Mouse (Mus musculus) liver, embryonic 15.5 days (tissue): ENCODE measurements around the gene Trappc1. TPM values are rescaled to one million over a fixed set of nuclear protein-coding genes. Genes with fewer than 3 reads are reported as not detected.
A peak's percentile ranks its signal among the peaks of the same experiment; 100 is the strongest.
"Not testable (repeated sequence)": the region's sequence is repeated elsewhere in the genome, so short reads cannot be mapped to it uniquely, and the experiment has no call there.

Source experiments
- ATAC-seq: fragments of 200-750 bp; cut with Nextera tagmentation; 2 replicates; pipeline ENCODE4 v1.8.0; 2017; ENCODE audit warnings: moderate number of reproducible peaks, mild to moderate bottlenecking, moderate library complexity; ENCODE audit not compliant: insufficient read depth
- H3K27ac ChIP-seq: fragments of 300-500 bp; sonication (generic); replicated peaks from 2 replicates; pipeline ENCODE4 v1.5.1; 2015; ENCODE audit warnings: mild to moderate bottlenecking, inconsistent platforms
- H3K27me3 ChIP-seq: fragments of 300-500 bp; sonication (generic); 2 replicates; pipeline ENCODE4 v1.6.1; 2015; ENCODE audit warnings: mild to moderate bottlenecking, inconsistent platforms
- H3K36me3 ChIP-seq: fragments of 300-500 bp; sonication (generic); replicated peaks from 2 replicates; pipeline ENCODE4 v1.6.1; 2015; ENCODE audit warnings: moderate library complexity, mild to moderate bottlenecking, inconsistent platforms
- H3K4me1 ChIP-seq: fragments of 300-500 bp; sonication (generic); replicated peaks from 2 replicates; pipeline ENCODE4 v1.6.1; 2015; ENCODE audit warnings: inconsistent platforms
- H3K4me2 ChIP-seq: fragments of 300-500 bp; sonication (generic); 2 replicates; pipeline ENCODE4 v1.6.1; 2015; ENCODE audit warnings: moderate library complexity, mild to moderate bottlenecking, inconsistent platforms
- H3K4me3 ChIP-seq: fragments of 300-500 bp; sonication (generic); replicated peaks from 2 replicates; pipeline ENCODE4 v1.5.1; 2015; ENCODE audit warnings: mild to moderate bottlenecking, inconsistent platforms
- H3K9ac ChIP-seq: fragments of 300-500 bp; sonication (generic); 2 replicates; pipeline ENCODE4 v1.6.1; 2015; ENCODE audit warnings: moderate library complexity, mild to moderate bottlenecking, inconsistent platforms
- H3K9me3 ChIP-seq: fragments of 300-500 bp; sonication (generic); replicated peaks from 2 replicates; pipeline ENCODE4 v1.6.1; 2016; ENCODE audit warnings: inconsistent platforms
- WGBS: fragments of 180-500 bp; shearing (Covaris S2); methylation state at CpG from one replicate; pipeline ENCODE4 v1.1.7; 2015; ENCODE audit warnings: mixed read lengths; ENCODE audit not compliant: insufficient replicate concordance; 5-methylcytosine and 5-hydroxymethylcytosine counted together
- polyA plus RNA-seq: library from polyadenylated mRNA; unstranded; fragments of >200 nt; fragmentation: Nextera tagmentation; extraction: Ambion mirVana; gene quantifications from 2 replicates; pipeline ENCODE4 v1.2.1, GENCODE M21; 2015

Gene Trappc1
- polyA plus RNA-seq, 1 experiment from 2014 or later, result 77.7 TPM

DNA sequence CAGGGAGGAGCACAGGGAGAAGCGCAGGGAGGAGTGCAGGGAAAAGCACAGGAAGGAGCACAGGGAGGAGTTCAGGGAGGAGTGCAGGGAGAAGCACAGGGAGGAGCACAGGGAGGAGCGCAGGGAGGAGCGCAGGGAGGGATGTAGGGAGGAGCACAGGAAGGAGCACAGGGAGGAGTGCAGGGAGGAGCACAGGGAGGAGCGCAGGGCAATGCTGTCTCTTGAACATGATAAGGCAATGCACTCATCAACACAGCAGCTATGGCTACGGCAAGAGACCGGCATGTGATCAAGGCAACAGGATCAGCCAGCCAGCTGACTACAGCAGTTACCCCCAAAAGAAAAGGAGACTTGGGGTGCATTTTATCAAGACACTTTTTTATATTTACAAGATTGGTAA lies 7.4 kb upstream of the Trappc1 start:
- 86% methylated on average over 6 of the region's 6 CpGs for WGBS
- no peak overlapping the region for H3K9ac ChIP-seq
- peaks cover 58% of the 10 kb centered on the region for H3K36me3 ChIP-seq
- no peak overlapping the region for H3K4me2 ChIP-seq
- no peak overlapping the region for H3K4me3 ChIP-seq
- 0 out of 2 replicates have a peak, but pooled peaks cover 3% of the 10 kb centered on the region for H3K4me1 ChIP-seq
- no peaks in the 10 kb centered on the region for H3K9me3 ChIP-seq
- no peak for ATAC-seq
- H3K27ac ChIP-seq, result no peak overlapping the region
- H3K27me3 ChIP-seq, result no peaks in the 10 kb centered on the region

DNA sequence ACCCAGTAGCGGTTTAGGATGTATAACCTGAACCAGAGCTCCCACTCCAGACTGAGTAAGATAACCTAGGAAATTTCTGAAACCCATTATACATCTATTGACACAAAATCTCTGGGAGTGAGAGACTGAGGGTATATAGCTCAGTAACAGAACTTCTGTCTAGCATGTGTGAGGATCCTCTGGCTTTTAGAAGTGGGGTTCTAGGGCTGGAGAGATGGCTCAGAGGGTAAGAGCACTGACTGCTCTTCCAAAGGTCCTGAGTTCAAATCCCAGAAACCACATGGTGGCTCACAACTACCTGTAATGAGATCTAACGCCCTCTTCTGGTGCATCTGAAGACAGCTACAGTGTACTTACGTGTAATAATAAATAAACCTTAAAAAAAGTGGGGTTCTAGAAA lies 5.8 kb upstream of the Trappc1 start:
- WGBS, result 75% methylated on average over 3 of the region's 3 CpGs
- H3K27me3 ChIP-seq, H3K9ac ChIP-seq, H3K4me2 ChIP-seq, H3K4me3 ChIP-seq, H3K9me3 ChIP-seq, ATAC-seq, H3K27ac ChIP-seq: not testable (repeated sequence)
- Histone ChIP-seq H3K4me1 (peaks cover 18% of the 10 kb centered on the region), H3K36me3 (peaks cover 52% of the 10 kb centered on the region)

DNA sequence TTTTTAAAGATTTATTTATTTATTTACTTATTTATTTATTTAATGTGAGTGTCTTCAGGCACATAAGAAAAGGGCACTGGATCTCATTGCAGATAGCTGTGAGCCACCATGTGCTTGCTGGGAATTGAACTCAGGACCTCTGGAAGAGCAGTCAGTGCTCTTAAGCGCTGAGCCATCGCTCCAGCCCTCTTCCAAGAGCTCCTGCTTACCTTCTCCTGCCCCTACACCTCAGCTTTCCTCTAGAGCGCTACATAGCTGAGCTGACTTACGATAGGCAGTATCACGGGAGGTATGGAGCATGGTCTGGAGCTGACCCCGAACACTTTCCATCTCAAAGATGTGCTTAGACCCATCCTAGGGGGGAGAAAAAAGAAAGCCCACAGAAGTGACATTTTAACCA lies 2.2 kb upstream of the Trappc1 start:
- Histone ChIP-seq H3K27me3 (peaks cover 5% of the 10 kb centered on the region), H3K4me3 (no peak overlapping the region)
- 89% methylated on average over 6 of the region's 6 CpGs for WGBS

DNA sequence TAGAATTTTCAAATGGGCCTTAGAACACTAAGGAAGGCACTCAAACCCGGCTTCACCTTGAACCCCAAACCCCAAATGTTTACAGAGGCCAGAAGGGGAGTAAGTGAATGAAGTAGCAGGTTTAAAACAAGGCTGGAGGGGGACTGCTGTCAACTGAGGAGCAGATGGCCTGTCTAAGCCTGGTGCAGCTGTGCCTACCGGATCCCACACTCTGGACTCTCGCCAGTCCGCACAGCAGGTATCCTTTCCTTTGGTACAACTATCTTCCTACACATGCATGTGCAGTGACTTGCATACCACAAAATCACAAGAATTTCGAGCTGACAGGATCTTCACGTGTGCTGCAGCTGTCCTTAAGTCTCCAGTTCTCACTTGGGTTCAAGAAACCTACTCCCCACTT lies 1.8 kb upstream of the Trappc1 start:
- Histone ChIP-seq H3K9me3 (no peaks in the 10 kb centered on the region), H3K27ac (no peak overlapping the region), H3K27me3 (peaks cover 9% of the 10 kb centered on the region), H3K36me3 (peaks cover 30% of the 10 kb centered on the region), H3K4me1 (peaks cover 48% of the 10 kb centered on the region), H3K9ac (peak overlapping the region; percentile 88), H3K4me3 (peak overlapping the region; percentile 80; the same call in 1 of the 2 replicates), H3K4me2 (peak overlapping the region; percentile 92)
- no peak for ATAC-seq
- WGBS, result 73% methylated on average over 6 of the region's 6 CpGs

More for the DNA sequence above, 2.2 kb upstream of the Trappc1 start:
- H3K36me3 ChIP-seq, result peaks cover 34% of the 10 kb centered on the region
- no peaks in the 10 kb centered on the region for H3K9me3 ChIP-seq
- H3K27ac ChIP-seq, result no peak overlapping the region
- no peak for ATAC-seq
- peak overlapping the region; percentile 88; the same call in 1 of the 2 replicates for H3K9ac ChIP-seq
- peaks cover 44% of the 10 kb centered on the region for H3K4me1 ChIP-seq
- H3K4me2 ChIP-seq, result peak overlapping the region; percentile 92

DNA sequence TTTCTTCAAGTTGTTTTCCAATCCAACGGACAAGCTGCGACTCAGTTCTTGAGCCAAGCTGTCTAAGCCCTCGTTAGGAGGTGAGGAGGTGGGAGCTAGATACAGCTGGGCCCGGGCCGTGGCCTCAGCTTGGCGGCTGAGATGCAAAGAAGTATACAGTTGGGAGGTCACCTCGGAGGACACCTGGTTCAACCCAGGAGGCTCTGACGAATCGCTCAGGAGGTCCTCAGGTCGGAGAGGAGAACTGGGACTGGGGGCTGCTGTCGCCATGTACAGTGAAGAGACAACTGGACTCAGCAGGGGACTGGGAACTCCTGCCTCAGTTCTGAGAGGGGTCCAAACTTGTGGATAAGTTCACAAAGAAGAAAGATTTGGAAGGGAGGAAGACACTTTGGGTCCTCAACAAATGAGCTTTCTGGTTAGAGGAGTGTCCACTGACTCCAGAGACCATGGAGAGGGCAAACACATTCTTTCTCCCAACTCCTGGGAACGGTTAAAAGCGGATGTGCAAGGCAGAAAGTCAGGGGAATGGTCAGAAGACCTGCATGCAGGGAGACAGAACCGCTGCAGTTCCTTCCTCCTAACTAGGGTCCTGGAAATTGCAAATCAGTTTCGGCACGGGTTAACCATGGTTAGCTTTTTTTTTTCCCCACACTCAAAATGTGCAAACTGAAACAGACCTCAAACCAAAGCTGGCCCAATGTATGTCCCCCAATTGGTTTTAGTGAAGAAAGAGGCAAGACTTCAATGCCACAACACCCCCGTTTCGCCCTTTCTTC lies 898 bp upstream of the Trappc1 start:
- Histone ChIP-seq H3K36me3 (peaks cover 26% of the 10 kb centered on the region), H3K27me3 (peaks cover 18% of the 10 kb centered on the region), H3K27ac (peak overlapping the region; percentile 85), H3K9ac (peak overlapping the region; percentile 88), H3K9me3 (no peaks in the 10 kb centered on the region), H3K4me3 (peak overlapping the region; percentile 80), H3K4me1 (peaks cover 50% of the 10 kb centered on the region), H3K4me2 (peak overlapping the region; percentile 92)
- 28% methylated on average over 18 of the region's 18 CpGs for WGBS
- no peak for ATAC-seq

DNA sequence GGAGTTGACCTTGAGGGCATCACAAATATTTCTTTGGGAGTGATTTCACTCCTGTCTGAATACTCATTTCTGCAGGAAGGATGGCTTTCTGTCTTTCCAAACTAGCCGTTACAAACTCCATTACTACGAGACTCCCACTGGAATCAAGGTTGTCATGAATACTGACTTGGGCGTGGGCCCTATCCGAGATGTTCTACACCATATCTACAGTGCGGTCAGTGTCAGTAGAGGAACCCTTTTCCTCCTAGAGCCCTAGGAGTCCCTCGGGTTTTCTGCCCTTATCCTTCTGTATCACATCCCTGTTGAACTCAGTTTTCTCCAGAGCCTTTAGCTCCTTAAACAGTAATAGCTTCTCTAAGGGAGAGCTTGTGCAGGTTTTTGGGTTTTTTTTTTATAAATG lies 969 bp downstream of the Trappc1 start:
- Histone ChIP-seq H3K4me1 (peaks cover 50% of the 10 kb centered on the region), H3K4me2 (peak overlapping the region; percentile 92), H3K9me3 (no peaks in the 10 kb centered on the region), H3K36me3 (peaks cover 9% of the 10 kb centered on the region), H3K27ac (peak overlapping the region; percentile 51; the same call in 1 of the 2 replicates), H3K27me3 (peaks cover 37% of the 10 kb centered on the region), H3K4me3 (peak overlapping the region; percentile 80), H3K9ac (peak overlapping the region; percentile 77)
- no peak for ATAC-seq
- 58% methylated on average over 6 of the region's 6 CpGs for WGBS

DNA sequence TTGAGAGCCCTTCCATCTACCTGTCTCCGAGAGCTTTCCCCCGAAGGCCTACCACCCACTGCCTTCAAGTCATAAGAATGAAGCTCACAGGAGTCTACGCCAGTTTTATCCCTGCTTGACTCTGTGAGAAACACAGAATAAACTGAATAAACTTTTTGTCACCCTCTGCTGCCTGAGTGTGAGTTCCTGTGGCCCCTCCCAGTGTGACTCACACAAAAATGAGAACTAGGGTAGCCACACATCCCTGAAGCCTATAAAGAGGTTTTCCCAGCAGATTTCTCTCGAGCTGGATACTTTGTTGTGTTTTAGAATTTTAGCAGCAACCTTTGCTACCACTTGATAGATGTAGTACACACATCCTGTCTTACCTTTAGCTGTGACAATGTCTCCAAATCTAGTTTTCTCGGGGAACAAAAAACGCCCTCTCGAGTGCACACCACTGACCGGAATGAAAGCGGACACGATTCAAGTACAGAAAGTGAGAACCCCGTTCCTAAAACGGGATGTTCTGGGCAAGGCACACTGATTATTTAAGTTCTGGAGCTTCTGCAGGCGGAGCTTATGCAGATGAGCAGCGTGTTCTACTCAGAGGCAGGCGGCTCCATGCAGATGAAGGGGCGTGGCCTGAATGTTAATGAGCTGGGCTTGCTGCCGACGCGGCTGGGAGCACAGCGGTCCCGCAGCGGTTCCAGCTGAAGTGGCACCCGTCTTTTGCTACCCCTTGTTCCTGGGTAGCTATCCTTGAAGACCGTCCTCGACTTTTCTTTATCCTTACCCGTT lies 2.0 kb downstream of the Trappc1 start, which contains the start of gene Kcnab3:
TSS of gene Kcnab3 (plus strand) at position 631 of the 780 bp plus-strand sequence.
- 9% methylated on average over 26 of the region's 26 CpGs for WGBS
- Histone ChIP-seq H3K27me3 (peaks cover 48% of the 10 kb centered on the region), H3K36me3 (0 out of 2 replicates have a peak, but pooled peaks cover 4% of the 10 kb centered on the region), H3K4me3 (peak within 1 kb of the TSS; percentile 80), H3K4me1 (peaks cover 50% of the 10 kb centered on the region), H3K27ac (peak within 1 kb of the TSS; percentile 51), H3K9ac (peak within 1 kb of the TSS; percentile 45), H3K4me2 (peak within 1 kb of the TSS; percentile 92), H3K9me3 (no peaks in the 10 kb centered on the region)
- peak; percentile 45 for ATAC-seq

DNA sequence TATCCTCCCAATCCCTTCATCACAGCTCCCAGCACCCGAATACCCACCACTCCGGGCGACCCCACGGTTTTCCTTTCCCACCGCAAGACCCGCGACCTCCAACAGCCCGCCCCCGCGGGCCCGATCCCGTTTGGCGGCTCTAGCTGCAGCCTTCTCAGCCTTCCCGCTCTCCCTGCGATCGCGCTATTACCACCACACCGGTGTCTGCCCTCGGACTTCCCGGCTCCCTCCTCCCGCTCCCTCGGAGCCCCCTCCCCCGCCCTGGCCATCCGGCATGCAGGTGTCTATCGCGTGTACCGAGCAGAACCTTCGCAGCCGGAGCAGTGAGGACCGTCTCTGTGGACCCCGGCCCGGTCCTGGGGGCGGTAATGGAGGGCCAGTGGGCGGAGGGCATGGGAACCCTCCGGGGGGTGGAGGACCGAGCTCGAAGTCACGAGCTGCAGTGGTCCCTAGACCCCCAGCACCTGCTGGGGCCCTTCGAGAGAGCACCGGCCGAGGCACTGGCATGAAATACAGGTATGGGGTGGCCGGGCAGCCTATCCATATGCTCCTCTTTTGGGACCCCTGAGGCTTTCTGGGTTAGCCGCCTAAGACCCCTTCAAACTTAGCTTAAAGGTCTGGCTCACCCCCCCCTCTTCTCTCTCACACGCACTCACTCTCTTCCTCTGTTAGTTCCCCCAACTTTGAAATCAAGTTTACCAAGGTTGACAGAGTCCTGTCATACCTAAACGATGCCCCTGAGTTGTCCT lies 2.8 kb downstream of the Trappc1 start:
- Histone ChIP-seq H3K9ac (peak overlapping the region; percentile 45), H3K4me2 (peak overlapping the region; percentile 92), H3K27ac (no peak overlapping the region), H3K4me1 (peaks cover 53% of the 10 kb centered on the region), H3K27me3 (peaks cover 55% of the 10 kb centered on the region), H3K4me3 (peak overlapping the region; percentile 59), H3K9me3 (no peaks in the 10 kb centered on the region), H3K36me3 (no peaks in the 10 kb centered on the region)
- no peak for ATAC-seq
- 3% methylated on average over 45 of the region's 45 CpGs for WGBS

DNA sequence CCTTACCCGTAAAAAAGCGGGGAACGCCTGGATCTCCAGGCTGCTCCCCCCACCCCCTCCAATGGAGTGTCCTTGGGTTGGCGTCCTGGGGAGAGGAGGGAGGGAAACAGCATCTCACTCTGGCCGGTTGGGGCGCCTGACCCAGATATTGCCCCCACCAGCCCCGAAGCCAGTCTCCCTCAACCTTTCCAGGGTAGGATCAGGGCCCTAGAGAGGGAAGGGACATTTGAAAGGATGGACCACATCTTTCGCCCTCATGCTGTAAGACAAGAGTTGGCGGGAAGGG lies 3.3 kb downstream of the Trappc1 start:
- no peak overlapping the region for H3K4me2 ChIP-seq
- no peaks in the 10 kb centered on the region for H3K9me3 ChIP-seq
- peaks cover 60% of the 10 kb centered on the region for H3K27me3 ChIP-seq
- H3K9ac ChIP-seq, result no peak overlapping the region
- no peak overlapping the region for H3K4me3 ChIP-seq
- H3K27ac ChIP-seq, result no peak overlapping the region
- H3K36me3 ChIP-seq, result no peaks in the 10 kb centered on the region
- no peak for ATAC-seq
- peaks cover 53% of the 10 kb centered on the region for H3K4me1 ChIP-seq
- WGBS, result 16% methylated on average over 9 of the region's 9 CpGs

DNA sequence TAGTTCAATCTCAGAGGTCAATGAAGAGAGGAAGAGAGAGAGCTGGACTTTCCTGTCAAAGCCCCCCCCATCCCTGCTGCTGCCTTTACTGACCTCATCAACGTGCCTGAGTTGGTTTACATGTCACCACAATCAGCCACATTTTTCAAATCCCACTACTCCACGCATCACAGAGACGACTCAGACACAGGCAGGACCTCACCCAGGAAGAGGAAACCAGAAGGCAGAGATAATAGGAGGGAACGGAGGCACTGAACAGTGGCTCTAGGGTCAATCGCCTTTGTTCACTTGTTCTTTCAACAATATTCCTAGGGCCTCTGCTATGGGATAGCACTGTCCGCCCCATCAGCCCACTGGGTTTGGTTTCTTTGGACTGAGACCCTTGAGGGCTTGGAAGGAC lies 3.9 kb downstream of the Trappc1 start:
- Histone ChIP-seq H3K27me3 (peaks cover 65% of the 10 kb centered on the region), H3K9me3 (no peaks in the 10 kb centered on the region), H3K4me2 (no peak overlapping the region), H3K36me3 (no peaks in the 10 kb centered on the region), H3K4me1 (peaks cover 53% of the 10 kb centered on the region), H3K9ac (no peak overlapping the region), H3K4me3 (no peak overlapping the region), H3K27ac (no peak overlapping the region)
- no peak for ATAC-seq
- WGBS, result 10% methylated on average over 6 of the region's 6 CpGs

DNA sequence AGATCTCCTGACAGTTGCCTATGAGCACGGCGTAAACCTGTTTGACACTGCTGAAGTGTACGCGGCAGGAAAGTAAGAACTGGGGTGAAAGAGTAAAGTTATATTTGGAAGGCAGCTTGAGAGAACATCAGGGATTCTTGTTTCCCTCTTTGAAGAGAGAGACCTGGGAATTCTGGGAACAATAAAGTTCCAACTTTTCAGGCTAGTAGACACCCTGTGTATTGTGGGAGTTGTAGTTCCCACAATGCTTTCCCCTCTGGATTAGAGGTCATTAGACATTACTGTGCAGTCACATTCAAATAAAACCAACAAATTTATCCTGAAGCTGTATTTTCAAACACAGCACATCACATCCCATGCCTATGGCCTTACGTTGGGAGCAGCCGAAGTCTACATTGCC lies 4.7 kb downstream of the Trappc1 start:
- no peak overlapping the region for H3K9ac ChIP-seq
- peaks cover 72% of the 10 kb centered on the region for H3K27me3 ChIP-seq
- no peaks in the 10 kb centered on the region for H3K36me3 ChIP-seq
- H3K9me3 ChIP-seq, result no peaks in the 10 kb centered on the region
- no peak for ATAC-seq
- 77% methylated on average over 6 of the region's 6 CpGs for WGBS
- no peak overlapping the region for H3K27ac ChIP-seq
- peaks cover 55% of the 10 kb centered on the region for H3K4me1 ChIP-seq
- H3K4me2 ChIP-seq, result no peak overlapping the region
- no peak overlapping the region for H3K4me3 ChIP-seq
